22 mouse cellular contexts compared by ENCODE assay signal in genomic region chr2:166709883-166710282, GRCm38 (mm10). TPM values are rescaled to one million over a fixed set of nuclear protein-coding genes. Genes with fewer than 3 reads are reported as not detected.
DNase-seq lines count a peak whose midpoint lies in the region; ATAC-seq and TF ChIP-seq lines count a peak whose summit lies in the region.
"Had no signal": no experiment of that assay in that cellular context is flagged by ENCODE, and none has a peak within 500 bp of the region (broad histone marks: within the 10 kb centered on the region; RNA-seq: fewer than 3 reads in every experiment).

No protein-coding gene starts in this region.

- no peak overlapping the region for H3K4me3 ChIP-seq in spleen, adult 2 months (ENCODE audit: extremely low read depth, insufficient read depth, insufficient read length)
- H3K4me3 ChIP-seq in liver, postnatal 0 days (ENCODE audit: low read depth, low read length): no peak overlapping the region
- H3K4me3 ChIP-seq in midbrain, embryonic 14.5 days (replicated peaks; ENCODE audit: low read depth, low read length): no peak overlapping the region
- H3K4me3 ChIP-seq: embryonic facial prominence, embryonic 15.5 days; forebrain, embryonic 15.5 days; hindbrain, embryonic 10.5 days; kidney, embryonic 15.5 days; left cerebral cortex, adult 2 months; limb, embryonic 15.5 days had no signal

- TF ChIP-seq CTCF in spleen, adult 2 months (IDR thresholded peaks at IDR 0.05; ENCODE audit: extremely low read depth, insufficient read depth, insufficient read length, insufficient replicate concordance): no peak
- no peak for TF ChIP-seq CTCF in liver, postnatal 0 days (IDR thresholded peaks at IDR 0.05; ENCODE audit: low read depth)

- H3K9ac ChIP-seq in liver, postnatal 0 days (replicated peaks): no peak overlapping the region
- no peak overlapping the region for H3K9ac ChIP-seq in midbrain, embryonic 14.5 days (replicated peaks; ENCODE audit: low read length)
- H3K9ac ChIP-seq: embryonic facial prominence, embryonic 15.5 days; forebrain, embryonic 15.5 days; kidney, embryonic 15.5 days; limb, embryonic 15.5 days had no signal

- no peak for DNase-seq in spleen, adult 2 months (ENCODE audit: low read depth in 1 of 2, low spot score in 2 of 2)
- DNase-seq in spleen, adult 18-20 months: no peak
- no peak for DNase-seq in liver, postnatal 0 days
- peak; percentile 34 for DNase-seq in splenic B cell, adult 2 months (ENCODE audit: low read depth, low spot score)
- no peak for DNase-seq in adrenal gland, adult 2 months
- DNase-seq in layer of hippocampus, postnatal 36 days: no peak
- DNase-seq in midbrain, embryonic 14.5 days: no peak
- DNase-seq: cerebellum, adult 2 months; cerebellum, postnatal 36 days; gastrocnemius, postnatal 36 days; kidney, postnatal 36 days; lung, postnatal 4 days had no signal

- H3K4me2 ChIP-seq in liver, postnatal 0 days (ENCODE audit: low read depth, low read length): 0 out of 2 replicates have a peak overlapping the region, but pooled peaks have one; percentile 94
- H3K4me2 ChIP-seq in midbrain, embryonic 14.5 days (ENCODE audit: low read length): no peak overlapping the region
- H3K4me2 ChIP-seq: embryonic facial prominence, embryonic 15.5 days; kidney, embryonic 15.5 days; limb, embryonic 15.5 days; midbrain, embryonic 11.5 days had no signal

- peaks cover 41% of the 10 kb centered on the region; the same call in 1 of the 2 replicates for H3K4me1 ChIP-seq in spleen, adult 2 months (ENCODE audit: control insufficient read depth, insufficient read depth, insufficient read length)
- H3K4me1 ChIP-seq in liver, postnatal 0 days (ENCODE audit: insufficient read depth): peaks cover 63% of the 10 kb centered on the region
- peaks cover 19% of the 10 kb centered on the region; the same call in 1 of the 2 replicates for H3K4me1 ChIP-seq in midbrain, embryonic 14.5 days (ENCODE audit: control insufficient read depth, insufficient read depth, low read length)

- TF ChIP-seq POLR2A in spleen, adult 2 months (IDR thresholded peaks at IDR 0.05; ENCODE audit: low read depth, low read length): no peak

- no peak for TF ChIP-seq EP300 in liver, postnatal 0 days (IDR thresholded peaks at IDR 0.05; ENCODE audit: low read depth)

- peak overlapping the region; percentile 10 for H3K27ac ChIP-seq in spleen, adult 2 months (ENCODE audit: insufficient read depth, low read length)
- peak overlapping the region; percentile 52 for H3K27ac ChIP-seq in liver, postnatal 0 days (ENCODE audit: low read depth)
- no peak overlapping the region for H3K27ac ChIP-seq in midbrain, embryonic 14.5 days (replicated peaks; ENCODE audit: low read depth, low read length)
- H3K27ac ChIP-seq: embryonic facial prominence, embryonic 15.5 days; forebrain, embryonic 15.5 days; hindbrain, embryonic 10.5 days; hindbrain, postnatal 0 days; kidney, embryonic 15.5 days; left cerebral cortex, adult 2 months; limb, embryonic 15.5 days had no signal

- ATAC-seq in common myeloid progenitor, adult 5-6 weeks (replicated peaks; ENCODE audit: low read depth, poor library complexity, severe bottlenecking): peak; percentile 12
- no peak for ATAC-seq in liver, postnatal 0 days
- no peak for ATAC-seq in midbrain, embryonic 14.5 days (ENCODE audit: low FRiP score, low TSS enrichment)
- ATAC-seq: forebrain, embryonic 15.5 days; hindbrain, postnatal 0 days; intestine, postnatal 0 days had no signal

- H3K27me3 ChIP-seq in spleen, adult 2 months (ENCODE audit: control insufficient read depth, insufficient read depth, low read length): no peaks in the 10 kb centered on the region
- no peaks in the 10 kb centered on the region for H3K27me3 ChIP-seq in liver, postnatal 0 days (ENCODE audit: insufficient read depth, low read length)
- H3K27me3 ChIP-seq in splenic B cell, adult 2 months (ENCODE audit: control insufficient read depth, insufficient read depth, low read length, poor library complexity, severe bottlenecking): no peaks in the 10 kb centered on the region
- H3K27me3 ChIP-seq in midbrain, embryonic 14.5 days (ENCODE audit: control insufficient read depth, insufficient read depth, low read length): no peaks in the 10 kb centered on the region
- H3K27me3 ChIP-seq: embryonic facial prominence, embryonic 15.5 days; forebrain, embryonic 15.5 days; limb, embryonic 15.5 days had no signal

- peaks cover 5% of the 10 kb centered on the region for H3K36me3 ChIP-seq in spleen, adult 2 months (ENCODE audit: control insufficient read depth, insufficient read depth, low read length)
- H3K36me3 ChIP-seq in liver, postnatal 0 days (replicated peaks; ENCODE audit: insufficient read depth, low read length): peaks cover 7% of the 10 kb centered on the region; the same call in 1 of the 2 replicates
- peaks cover under 1% of the 10 kb centered on the region; the same call in 1 of the 2 replicates for H3K36me3 ChIP-seq in splenic B cell, adult 2 months (ENCODE audit: control insufficient read depth, insufficient read depth, low read length, poor library complexity, severe bottlenecking)
- no peaks in the 10 kb centered on the region for H3K36me3 ChIP-seq in midbrain, embryonic 14.5 days (ENCODE audit: control insufficient read depth, insufficient read depth, low read length)
- H3K36me3 ChIP-seq: forebrain, embryonic 15.5 days had no signal

- 51% methylated on average over 2 of the region's 2 CpGs for WGBS in spleen, adult 2 months
- WGBS in liver, postnatal 0 days (ENCODE audit: insufficient replicate concordance): 66% methylated on average over 2 of the region's 2 CpGs
- WGBS in midbrain, embryonic 14.5 days: 90% methylated on average over 2 of the region's 2 CpGs

- no peaks in the 10 kb centered on the region for H3K9me3 ChIP-seq in liver, postnatal 0 days (ENCODE audit: low read length)
- H3K9me3 ChIP-seq in midbrain, embryonic 14.5 days (ENCODE audit: control insufficient read depth, low read length): no peaks in the 10 kb centered on the region
- H3K9me3 ChIP-seq: embryonic facial prominence, embryonic 15.5 days; forebrain, embryonic 15.5 days; kidney, embryonic 15.5 days; limb, embryonic 15.5 days had no signal

RNA-seq across cellular contexts. Expression of gene Prex1, which starts 3.7 kb away (rescaled TPM):
- polyA plus RNA-seq in spleen, adult 2 months (2012; rRNA removed): 123 and 154 TPM in 2 replicates
- 18.5 and 26.2 TPM in 2 replicates for total RNA-seq in common myeloid progenitor, adult 5-6 weeks (2017)
- polyA plus RNA-seq in liver, postnatal 0 days (2015; fragmentation: Nextera tagmentation; extraction: Ambion mirVana): 5.4 and 6.3 TPM in 2 replicates
- 10 to 100 TPM; 11.2 to 18.2 TPM for total RNA-seq in adrenal gland, adult 2 months (2021)
- polyA plus RNA-seq in adrenal gland, adult 2 months (2012; rRNA removed): 35.4 and 37.9 TPM in 2 replicates
- 10 to 100 TPM; 71.0 to 74.9 TPM for total RNA-seq in layer of hippocampus, postnatal 36 days (2021)
- 20.3 and 24.2 TPM in 2 replicates for polyA plus RNA-seq in midbrain, embryonic 14.5 days (2014; fragmentation: Nextera tagmentation; extraction: Ambion mirVana)
